Mouse (Mus musculus): ENCODE data around the gene Xpnpep3.

- TF ChIP-seq CTCF (IDR thresholded peaks at IDR 0.05; ENCODE audit: low read depth) (peak; percentile 68), EP300 (optimal IDR thresholded peaks at IDR 0.05) (no peak)
Measured at GRCm38 (mm10) chr15:81475654-81476053, 75.7 kb downstream of the Xpnpep3 start.
